Mouse (Mus musculus): ENCODE measurements around the gene Misp.

Gene Misp

GRCm38 (mm10) chr10:79822372-79822771 is 1.6 kb downstream of the Misp start:
- no peak for DNase-seq (ENCODE audit: low spot score in 2 of 2)

- no peak for DNase-seq (ENCODE audit: low spot score in 2 of 2)
Measured at GRCm38 (mm10) chr10:79823011-79823410, 2.2 kb downstream of the Misp start.

GRCm38 (mm10) chr10:79824413-79824812 is 3.6 kb downstream of the Misp start:
- no peak for DNase-seq (ENCODE audit: low spot score in 2 of 2)

GRCm38 (mm10) chr10:79831583-79831982 is 10.8 kb downstream of the Misp start:
- no peak for DNase-seq (ENCODE audit: low spot score in 2 of 2)

GRCm38 (mm10) chr10:79832026-79832785 is 11.4 kb downstream of the Misp start:
- no peak for DNase-seq (ENCODE audit: low spot score in 2 of 2)

- no peak for DNase-seq (ENCODE audit: low spot score in 2 of 2)
Measured at GRCm38 (mm10) chr10:79832786-79833181, 12.0 kb downstream of the Misp start.

GRCm38 (mm10) chr10:79834769-79835398 is 14.1 kb downstream of the Misp start:
- peak; percentile 72 to 89 for DNase-seq (ENCODE audit: low spot score in 2 of 2)

- no peak for DNase-seq (ENCODE audit: low spot score in 2 of 2)
Measured at GRCm38 (mm10) chr10:79836918-79837317, 16.1 kb downstream of the Misp start.

GRCm38 (mm10) chr10:79838151-79838550 is 17.4 kb downstream of the Misp start:
- DNase-seq (ENCODE audit: low spot score in 2 of 2): no peak

GRCm38 (mm10) chr10:79840091-79840490 is 19.3 kb downstream of the Misp start:
- DNase-seq (ENCODE audit: low spot score in 2 of 2): no peak

- DNase-seq (ENCODE audit: low spot score in 2 of 2): no peak
Measured at GRCm38 (mm10) chr10:79840644-79841551, 20.1 kb downstream of the Misp start.

GRCm38 (mm10) chr10:79842322-79842721 is 21.5 kb downstream of the Misp start:
- no peak for DNase-seq (ENCODE audit: low spot score in 2 of 2)

GRCm38 (mm10) chr10:79843476-79843875 is 22.7 kb downstream of the Misp start:
- no peak for DNase-seq (ENCODE audit: low spot score in 2 of 2)

- no peak for DNase-seq (ENCODE audit: low spot score in 2 of 2)
Measured at GRCm38 (mm10) chr10:79846553-79846952, 25.8 kb downstream of the Misp start.

GRCm38 (mm10) chr10:79849941-79850628 is 29.3 kb downstream of the Misp start:
- DNase-seq (ENCODE audit: low spot score in 2 of 2): no peak

- DNase-seq (ENCODE audit: low spot score in 2 of 2): no peak
Measured at GRCm38 (mm10) chr10:79851653-79852052, 30.9 kb downstream of the Misp start.

GRCm38 (mm10) chr10:79852107-79852789 is 31.5 kb downstream of the Misp start:
- DNase-seq (ENCODE audit: low spot score in 2 of 2): no peak

- no peak for DNase-seq (ENCODE audit: low spot score in 2 of 2)
Measured at GRCm38 (mm10) chr10:79852827-79853226, 32.0 kb downstream of the Misp start.

GRCm38 (mm10) chr10:79853392-79853791 is 32.6 kb downstream of the Misp start:
- peak; percentile 77 to 85 for DNase-seq (ENCODE audit: low spot score in 2 of 2)

GRCm38 (mm10) chr10:79853860-79854795 is 33.3 kb downstream of the Misp start, which contains the start of gene Ptbp1:
TSS of gene Ptbp1 (plus strand) at chr10:79854427.
- peak; percentile 99 to 100 for DNase-seq (ENCODE audit: low spot score in 2 of 2)
